Mouse (Mus musculus) intestine, embryonic 16.5 days (tissue): ENCODE measurements around the gene Spen. TPM values are rescaled to one million over a fixed set of nuclear protein-coding genes. Genes with fewer than 3 reads are reported as not detected.

ENCODE experiments used
- ATAC-seq: fragments of 200-750 bp; cut with Nextera tagmentation; 2 replicates; pipeline ENCODE4 v1.8.0; 2017; ENCODE audit warnings: moderate TSS enrichment, moderate library complexity
- H3K27ac ChIP-seq: fragments of 300-500 bp; sonication (generic); 2 replicates; pipeline ENCODE4 v1.5.1; 2014; ENCODE audit warnings: mild to moderate bottlenecking, low read length
- H3K27me3 ChIP-seq: fragments of 300-500 bp; sonication (generic); replicated peaks from 2 replicates; pipeline ENCODE4 v1.6.1; 2014; ENCODE audit warnings: low read length, control low read depth, mixed read lengths; ENCODE audit not compliant: control insufficient read depth, insufficient read depth
- H3K36me3 ChIP-seq: fragments of 300-500 bp; sonication (generic); 2 replicates; pipeline ENCODE4 v1.6.1; 2014; ENCODE audit warnings: low read length, control low read depth; ENCODE audit not compliant: control insufficient read depth, insufficient read depth
- H3K4me1 ChIP-seq: fragments of 300-500 bp; sonication (generic); 2 replicates; pipeline ENCODE4 v1.6.1; 2014; ENCODE audit warnings: low read length, control low read depth, mixed read lengths; ENCODE audit not compliant: control insufficient read depth, insufficient read depth
- H3K4me2 ChIP-seq: fragments of 300-500 bp; sonication (generic); 2 replicates; pipeline ENCODE4 v1.6.1; 2014; ENCODE audit warnings: low read depth, low read length, control low read depth
- H3K4me3 ChIP-seq: fragments of 300-500 bp; sonication (generic); 2 replicates; pipeline ENCODE4 v1.5.1; 2014; ENCODE audit warnings: mild to moderate bottlenecking, low read length
- H3K9ac ChIP-seq: fragments of 300-500 bp; sonication (generic); 2 replicates; pipeline ENCODE4 v1.6.1; 2014; ENCODE audit warnings: low read depth, low read length
- H3K9me3 ChIP-seq: fragments of 300-500 bp; sonication (generic); 2 replicates; pipeline ENCODE4 v1.6.1; 2016; ENCODE audit warnings: low read length, control low read depth; ENCODE audit not compliant: control insufficient read depth
- WGBS: fragments of 180-500 bp; shearing (Covaris S2); extraction: QIAGEN DNeasy Blood & Tissue Kit; methylation state at CpG from one replicate; pipeline ENCODE4 v1.1.7; 2014; 5-methylcytosine and 5-hydroxymethylcytosine counted together
- polyA plus RNA-seq: library from polyadenylated mRNA; unstranded; fragments of >200 nt; fragmentation: Nextera tagmentation; extraction: Ambion mirVana; gene quantifications from 2 replicates; pipeline ENCODE4 v1.2.1, GENCODE M21; 2015

The Spen gene
- polyA plus RNA-seq, 1 experiment from 2014 or later = 6.3 TPM

- Histone ChIP-seq H3K9ac (no peak overlapping the region), H3K4me3 (no peak overlapping the region), H3K36me3 (no peaks in the 10 kb centered on the region), H3K27me3 (no peaks in the 10 kb centered on the region), H3K27ac (peak overlapping the region; percentile 41; the same call in 1 of the 2 replicates), H3K4me1 (peaks cover 12% of the 10 kb centered on the region), H3K9me3 (no peaks in the 10 kb centered on the region), H3K4me2 (no peak overlapping the region)
- 67% methylated on average over 10 of the region's 10 CpGs for WGBS
- no peak for ATAC-seq
Measured at GRCm38 (mm10) chr4:141426796-141427745, 111.3 kb downstream of the Spen start.

GRCm38 (mm10) chr4:141425484-141426479 is 112.6 kb downstream of the Spen start:
- 4% methylated on average over 35 of the region's 36 CpGs for WGBS
- H3K36me3 ChIP-seq = no peaks in the 10 kb centered on the region

GRCm38 (mm10) chr4:141423691-141424431 is 114.5 kb downstream of the Spen start:
- Histone ChIP-seq H3K27ac (no peak overlapping the region), H3K4me1 (peaks cover 35% of the 10 kb centered on the region), H3K4me3 (no peak overlapping the region), H3K4me2 (no peak overlapping the region), H3K9me3 (no peaks in the 10 kb centered on the region), H3K36me3 (no peaks in the 10 kb centered on the region), H3K27me3 (no peaks in the 10 kb centered on the region), H3K9ac (0 out of 2 replicates have a peak overlapping the region, but pooled peaks have one; percentile 37)
- no peak for ATAC-seq
- WGBS = 90% methylated on average over 13 of the region's 13 CpGs

More at GRCm38 (mm10) chr4:141425484-141426479, 112.6 kb downstream of the Spen start:
- Histone ChIP-seq H3K27me3 (no peaks in the 10 kb centered on the region), H3K9ac (peak overlapping the region; percentile 67), H3K9me3 (no peaks in the 10 kb centered on the region), H3K4me2 (peak overlapping the region; percentile 89), H3K27ac (peak overlapping the region; percentile 41; the same call in 1 of the 2 replicates), H3K4me1 (peaks cover 25% of the 10 kb centered on the region), H3K4me3 (peak overlapping the region; percentile 48)
- peak; percentile 62 for ATAC-seq

GRCm38 (mm10) chr4:141423288-141423687 is 115.1 kb downstream of the Spen start:
- no peak overlapping the region for H3K4me2 ChIP-seq
- 0 out of 2 replicates have a peak overlapping the region, but pooled peaks have one; percentile 37 for H3K9ac ChIP-seq
- no peak overlapping the region for H3K27ac ChIP-seq
- H3K4me1 ChIP-seq = peaks cover 35% of the 10 kb centered on the region
- no peaks in the 10 kb centered on the region for H3K27me3 ChIP-seq
- no peak for ATAC-seq
- no peak overlapping the region for H3K4me3 ChIP-seq
- no peaks in the 10 kb centered on the region for H3K9me3 ChIP-seq
- WGBS = 85% methylated on average over 5 of the region's 5 CpGs
- H3K36me3 ChIP-seq = no peaks in the 10 kb centered on the region

GRCm38 (mm10) chr4:141422841-141423240 is 115.6 kb downstream of the Spen start:
- no peak overlapping the region for H3K27ac ChIP-seq
- H3K9me3 ChIP-seq = no peaks in the 10 kb centered on the region
- 84% methylated on average over 5 of the region's 5 CpGs for WGBS
- H3K27me3 ChIP-seq = no peaks in the 10 kb centered on the region
- 0 out of 2 replicates have a peak overlapping the region, but pooled peaks have one; percentile 31 for H3K4me3 ChIP-seq
- peak overlapping the region; percentile 38; the same call in 1 of the 2 replicates for H3K4me2 ChIP-seq
- ATAC-seq = no peak
- no peaks in the 10 kb centered on the region for H3K36me3 ChIP-seq
- peaks cover 35% of the 10 kb centered on the region for H3K4me1 ChIP-seq
- 0 out of 2 replicates have a peak overlapping the region, but pooled peaks have one; percentile 37 for H3K9ac ChIP-seq

GRCm38 (mm10) chr4:141421423-141421822 is 117.0 kb downstream of the Spen start:
- Histone ChIP-seq H3K27ac (peak overlapping the region; percentile 73), H3K4me1 (peaks cover 35% of the 10 kb centered on the region), H3K9ac (peak overlapping the region; percentile 60), H3K4me2 (peak overlapping the region; percentile 38), H3K4me3 (peak overlapping the region; percentile 31), H3K9me3 (no peaks in the 10 kb centered on the region), H3K27me3 (no peaks in the 10 kb centered on the region), H3K36me3 (no peaks in the 10 kb centered on the region)
- ATAC-seq = peak; percentile 63
- WGBS = 51% methylated on average over 14 of the region's 14 CpGs

- Histone ChIP-seq H3K4me2 (no peak overlapping the region), H3K9me3 (no peaks in the 10 kb centered on the region), H3K27ac (peak overlapping the region; percentile 73), H3K36me3 (no peaks in the 10 kb centered on the region), H3K4me1 (peaks cover 31% of the 10 kb centered on the region), H3K9ac (peak overlapping the region; percentile 60; the same call in 1 of the 2 replicates), H3K27me3 (no peaks in the 10 kb centered on the region), H3K4me3 (no peak overlapping the region)
- peak; percentile 80 for ATAC-seq
- 34% methylated on average over 9 of the region's 9 CpGs for WGBS
Measured at GRCm38 (mm10) chr4:141420886-141421285, 117.5 kb downstream of the Spen start.

GRCm38 (mm10) chr4:141420192-141420829 is 118.1 kb downstream of the Spen start, which contains the start of gene Hspb7:
Hspb7 (plus strand) TSS chr4:141420779.
- H3K4me3 ChIP-seq = peak within 1 kb of the TSS; percentile 31
- H3K27me3 ChIP-seq = no peaks in the 10 kb centered on the region
- no peaks in the 10 kb centered on the region for H3K9me3 ChIP-seq
- no peak for ATAC-seq
- peak within 1 kb of the TSS; percentile 38 for H3K4me2 ChIP-seq
- H3K36me3 ChIP-seq = no peaks in the 10 kb centered on the region
- H3K27ac ChIP-seq = peak within 1 kb of the TSS; percentile 73
- WGBS = 54% methylated on average over 9 of the region's 9 CpGs
- peaks cover 26% of the 10 kb centered on the region for H3K4me1 ChIP-seq
- H3K9ac ChIP-seq = peak within 1 kb of the TSS; percentile 60
